16 mouse cellular contexts compared by ENCODE assay signal in genomic region chr13:48126582-48126981, GRCm38 (mm10).
DNase-seq lines count a peak whose midpoint lies in the region; ATAC-seq and TF ChIP-seq lines count a peak whose summit lies in the region.
"Had no signal": no experiment of that assay in that cellular context is flagged by ENCODE, and none has a peak within 500 bp of the region (broad histone marks: within the 10 kb centered on the region; RNA-seq: fewer than 3 reads in every experiment).

No protein-coding gene starts in this region.

- WGBS in kidney, adult 2 months = 26% methylated on average over 6 of the region's 6 CpGs
- whole genome bisulfite sequencing in forebrain, embryonic 16.5 days = 14% methylated on average over 6 of the region's 6 CpGs

- H3K4me3 ChIP-seq in kidney, adult 2 months (ENCODE audit: insufficient read depth, low read depth, low read length) = no peak overlapping the region
- H3K4me3 ChIP-seq in forebrain, embryonic 16.5 days (replicated peaks; ENCODE audit: low read length) = no peak overlapping the region
- H3K4me3 ChIP-seq: embryonic facial prominence, embryonic 15.5 days; heart, embryonic 12.5 days; limb, embryonic 12.5 days had no signal

- TF ChIP-seq POLR2A in kidney, adult 2 months (IDR thresholded peaks at IDR 0.05; ENCODE audit: low read depth, low read length) = no peak

- no peaks in the 10 kb centered on the region for H3K4me1 ChIP-seq in kidney, adult 2 months (ENCODE audit: control insufficient read depth, insufficient read depth, low read length)
- peaks cover 24% of the 10 kb centered on the region for H3K4me1 ChIP-seq in forebrain, embryonic 16.5 days (replicated peaks; ENCODE audit: control insufficient read depth, insufficient read depth, low read length)

- no peaks in the 10 kb centered on the region for H3K9me3 ChIP-seq in forebrain, embryonic 16.5 days (ENCODE audit: control insufficient read depth, low read length)
- H3K9me3 ChIP-seq: embryonic facial prominence, embryonic 15.5 days; heart, embryonic 12.5 days; limb, embryonic 12.5 days had no signal

- ATAC-seq in forebrain, embryonic 16.5 days = peak; percentile 54; the same call in 1 of the 2 replicates
- ATAC-seq: CD4-positive, CD25-positive, alpha-beta regulatory T cell, adult 4 months had no signal

- H3K9ac ChIP-seq in forebrain, embryonic 16.5 days (replicated peaks; ENCODE audit: low read depth, low read length) = no peak overlapping the region
- H3K9ac ChIP-seq: embryonic facial prominence, embryonic 15.5 days; heart, embryonic 12.5 days; limb, embryonic 12.5 days had no signal

- peak; percentile 65 for DNase-seq in kidney, adult 2 months
- DNase-seq in kidney, postnatal 10 days = no peak
- peak; percentile 6 for DNase-seq in right cerebral cortex, adult 18-20 months
- DNase-seq in right cerebral cortex, adult 2 months (ENCODE audit: low spot score in 2 of 2) = no peak
- no peak for DNase-seq in testis, postnatal 14 days (ENCODE audit: low spot score)
- DNase-seq in thymus, adult 18-20 months = no peak
- no peak for DNase-seq in gastrocnemius, postnatal 10 days
- DNase-seq: adrenal gland, adult 8-10 months; cerebellum, postnatal 25 days; lung, postnatal 36 days had no signal

- H3K36me3 ChIP-seq in kidney, adult 2 months (ENCODE audit: control insufficient read depth, insufficient read depth, low read length) = no peaks in the 10 kb centered on the region
- H3K36me3 ChIP-seq in forebrain, embryonic 16.5 days (ENCODE audit: control insufficient read depth, insufficient read depth) = no peaks in the 10 kb centered on the region
- H3K36me3 ChIP-seq: embryonic facial prominence, embryonic 15.5 days; heart, embryonic 12.5 days; limb, embryonic 12.5 days had no signal

- H3K4me2 ChIP-seq in forebrain, embryonic 16.5 days (ENCODE audit: low read length) = no peak overlapping the region
- H3K4me2 ChIP-seq: embryonic facial prominence, embryonic 15.5 days; heart, embryonic 12.5 days; limb, embryonic 12.5 days had no signal

- no peak for TF ChIP-seq CTCF in kidney, adult 2 months (conservative IDR thresholded peaks at IDR 0.05; ENCODE audit: insufficient read depth, insufficient read length, low read depth, low read length)

- peak overlapping the region; percentile 96 for H3K27ac ChIP-seq in kidney, adult 2 months (ENCODE audit: insufficient read depth, low read depth, low read length)
- no peak overlapping the region; the same call in 1 of the 2 replicates for H3K27ac ChIP-seq in forebrain, embryonic 16.5 days (ENCODE audit: low read length)
- H3K27ac ChIP-seq: embryonic facial prominence, embryonic 15.5 days; limb, embryonic 12.5 days; stomach, postnatal 0 days had no signal

- H3K27me3 ChIP-seq in kidney, adult 2 months (replicated peaks; ENCODE audit: control insufficient read depth, insufficient read depth, low read length) = no peaks in the 10 kb centered on the region
- H3K27me3 ChIP-seq in forebrain, embryonic 16.5 days (replicated peaks; ENCODE audit: control insufficient read depth, insufficient read depth, low read length) = no peaks in the 10 kb centered on the region
- H3K27me3 ChIP-seq: embryonic facial prominence, embryonic 15.5 days; limb, embryonic 12.5 days had no signal

Comparison
In these comparisons a context has a peak if more than half of its experiments do, and no peak if none do; other contexts are left out.
1. DNase-seq: peak in kidney, adult 2 months (single experiment) and right cerebral cortex, adult 18-20 months (single experiment); none in kidney, postnatal 10 days (single experiment), right cerebral cortex, adult 2 months (0 of 2), testis, postnatal 14 days (single experiment), thymus, adult 18-20 months (0 of 2) and gastrocnemius, postnatal 10 days (single experiment).